Mouse (Mus musculus) stomach, embryonic 14.5 days (tissue): ENCODE data around the gene Wdtc1. TPM values are rescaled to one million over a fixed set of nuclear protein-coding genes. Genes with fewer than 3 reads are reported as not detected.
A peak's percentile ranks its signal among the peaks of the same experiment; 100 is the strongest.

Experiments used
- ATAC-seq: fragments of 200-750 bp; cut with Nextera tagmentation; 2 replicates; pipeline ENCODE4 v1.8.0; 2017; ENCODE audit warnings: low read depth, moderate TSS enrichment; ENCODE audit not compliant: insufficient number of reproducible peaks, insufficient read depth, low FRiP score
- H3K27ac ChIP-seq: fragments of 300-500 bp; sonication (generic); 2 replicates; pipeline ENCODE4 v1.5.1; 2014; ENCODE audit warnings: mild to moderate bottlenecking, low read length, moderate library complexity, mixed read lengths
- H3K27me3 ChIP-seq: fragments of 300-500 bp; sonication (generic); 2 replicates; pipeline ENCODE4 v1.6.1; 2014; ENCODE audit warnings: low read length, control low read depth, mixed read lengths; ENCODE audit not compliant: control insufficient read depth, insufficient read depth
- H3K36me3 ChIP-seq: fragments of 300-500 bp; sonication (generic); 2 replicates; pipeline ENCODE4 v1.6.1; 2014; ENCODE audit warnings: mild to moderate bottlenecking, control low read depth, low read length, moderate library complexity, mixed read lengths; ENCODE audit not compliant: control insufficient read depth, insufficient read depth
- H3K4me1 ChIP-seq: fragments of 300-500 bp; sonication (generic); 2 replicates; pipeline ENCODE4 v1.6.1; 2014; ENCODE audit warnings: low read length, control low read depth, mixed read lengths; ENCODE audit not compliant: control insufficient read depth, insufficient read depth
- H3K4me2 ChIP-seq: fragments of 300-500 bp; sonication (generic); replicated peaks from 2 replicates; pipeline ENCODE4 v1.6.1; 2014; ENCODE audit warnings: low read depth, low read length, control low read depth
- H3K4me3 ChIP-seq: fragments of 300-500 bp; sonication (generic); 2 replicates; pipeline ENCODE4 v1.5.1; 2014; ENCODE audit warnings: low read depth, low read length, control low read depth
- H3K9ac ChIP-seq: fragments of 300-500 bp; sonication (generic); replicated peaks from 2 replicates; pipeline ENCODE4 v1.6.1; 2014; ENCODE audit warnings: low read depth, mild to moderate bottlenecking, control low read depth, low read length, moderate library complexity, mixed read lengths
- H3K9me3 ChIP-seq: fragments of 300-500 bp; sonication (generic); 2 replicates; pipeline ENCODE4 v1.6.1; 2016; ENCODE audit warnings: low read depth, low read length, control low read depth; ENCODE audit not compliant: control insufficient read depth
- WGBS: fragments of 180-500 bp; shearing (Covaris S2); extraction: QIAGEN DNeasy Blood & Tissue Kit; methylation state at CpG from one replicate; pipeline ENCODE4 v1.1.7; 2014; 5-methylcytosine and 5-hydroxymethylcytosine counted together
- polyA plus RNA-seq: library from polyadenylated mRNA; unstranded; fragments of >200 nt; fragmentation: Nextera tagmentation; extraction: Ambion mirVana; gene quantifications from 2 replicates; pipeline ENCODE4 v1.2.1, GENCODE M21; 2014

Gene Wdtc1
- polyA plus RNA-seq, 1 experiment from 2014 or later = 19.9 TPM

GRCm38 (mm10) chr4:133370298-133371274, 17.3 kb upstream of the Wdtc1 start:
- Histone ChIP-seq H3K36me3 (no peaks in the 10 kb centered on the region; the same call in 1 of the 2 replicates), H3K4me2 (peak overlapping the region; percentile 87), H3K9ac (peak overlapping the region; percentile 87), H3K9me3 (no peaks in the 10 kb centered on the region), H3K27ac (peak overlapping the region; percentile 92), H3K27me3 (no peaks in the 10 kb centered on the region), H3K4me3 (peak overlapping the region; percentile 91), H3K4me1 (peaks cover 42% of the 10 kb centered on the region)
- WGBS = 62% methylated on average over 22 of the region's 22 CpGs
- ATAC-seq = no peak

- Histone ChIP-seq H3K4me1 (peaks cover 40% of the 10 kb centered on the region), H3K4me3 (peak within 1 kb of the TSS; percentile 91), H3K27ac (peak within 1 kb of the TSS; percentile 92), H3K27me3 (no peaks in the 10 kb centered on the region), H3K36me3 (no peaks in the 10 kb centered on the region; the same call in 1 of the 2 replicates), H3K4me2 (peak within 1 kb of the TSS; percentile 87), H3K9ac (peak within 1 kb of the TSS; percentile 87), H3K9me3 (no peaks in the 10 kb centered on the region)
- WGBS = 1% methylated on average over 40 of the region's 40 CpGs
- ATAC-seq = peak; percentile 91
These were observed 16.4 kb upstream of the Wdtc1 start, which contains the start of gene Slc9a1 for GRCm38 (mm10) chr4:133369553-133370297. Gene Slc9a1, plus strand, starts transcription at chr4:133369706.

GRCm38 (mm10) chr4:133354641-133355040, 1.4 kb upstream of the Wdtc1 start:
- WGBS = 95% methylated on average over 6 of the region's 6 CpGs
- Histone ChIP-seq H3K9ac (no peak overlapping the region), H3K9me3 (no peaks in the 10 kb centered on the region), H3K4me1 (no peaks in the 10 kb centered on the region), H3K27me3 (no peaks in the 10 kb centered on the region), H3K27ac (no peak overlapping the region), H3K4me3 (no peak overlapping the region), H3K36me3 (no peaks in the 10 kb centered on the region), H3K4me2 (no peak overlapping the region)
- ATAC-seq = no peak

- ATAC-seq = no peak
- Histone ChIP-seq H3K4me2 (no peak overlapping the region), H3K36me3 (no peaks in the 10 kb centered on the region), H3K27ac (no peak overlapping the region), H3K9me3 (no peaks in the 10 kb centered on the region), H3K9ac (no peak overlapping the region), H3K4me1 (no peaks in the 10 kb centered on the region), H3K4me3 (no peak overlapping the region), H3K27me3 (no peaks in the 10 kb centered on the region)
- 66% methylated on average over 10 of the region's 10 CpGs for WGBS
These were observed 484 bp downstream of the Wdtc1 start for GRCm38 (mm10) chr4:133352797-133353196.

- H3K4me3 ChIP-seq = no peak overlapping the region
- no peaks in the 10 kb centered on the region for H3K27me3 ChIP-seq
- H3K36me3 ChIP-seq = no peaks in the 10 kb centered on the region
- WGBS = 72% methylated on average over 5 of the region's 5 CpGs
- no peak overlapping the region for H3K4me2 ChIP-seq
- H3K27ac ChIP-seq = no peak overlapping the region
- no peaks in the 10 kb centered on the region for H3K9me3 ChIP-seq
- H3K9ac ChIP-seq = no peak overlapping the region
- ATAC-seq = no peak
- H3K4me1 ChIP-seq = no peaks in the 10 kb centered on the region
These were observed 5.1 kb downstream of the Wdtc1 start for GRCm38 (mm10) chr4:133348051-133348775.

GRCm38 (mm10) chr4:133347624-133348023, 5.7 kb downstream of the Wdtc1 start:
- Histone ChIP-seq H3K4me2 (no peak overlapping the region), H3K4me1 (no peaks in the 10 kb centered on the region), H3K9me3 (no peaks in the 10 kb centered on the region), H3K9ac (no peak overlapping the region), H3K27ac (no peak overlapping the region), H3K27me3 (no peaks in the 10 kb centered on the region), H3K4me3 (no peak overlapping the region), H3K36me3 (no peaks in the 10 kb centered on the region)
- ATAC-seq = no peak
- 63% methylated on average over 4 of the region's 4 CpGs for WGBS

GRCm38 (mm10) chr4:133346577-133346976, 6.7 kb downstream of the Wdtc1 start:
- 70% methylated on average over 4 of the region's 4 CpGs for WGBS
- Histone ChIP-seq H3K4me2 (no peak overlapping the region), H3K9ac (no peak overlapping the region), H3K4me1 (no peaks in the 10 kb centered on the region), H3K9me3 (no peaks in the 10 kb centered on the region), H3K27me3 (no peaks in the 10 kb centered on the region), H3K27ac (no peak overlapping the region), H3K4me3 (no peak overlapping the region), H3K36me3 (no peaks in the 10 kb centered on the region)
- ATAC-seq = no peak

GRCm38 (mm10) chr4:133345702-133346101, 7.6 kb downstream of the Wdtc1 start:
- Histone ChIP-seq H3K4me3 (no peak overlapping the region), H3K4me1 (no peaks in the 10 kb centered on the region), H3K27me3 (no peaks in the 10 kb centered on the region), H3K27ac (no peak overlapping the region), H3K4me2 (no peak overlapping the region), H3K9ac (no peak overlapping the region), H3K9me3 (no peaks in the 10 kb centered on the region), H3K36me3 (no peaks in the 10 kb centered on the region)
- 91% methylated on average over 6 of the region's 6 CpGs for WGBS
- ATAC-seq = no peak
